Mouse (Mus musculus): ENCODE measurements around the gene Magee2. TPM values are rescaled to one million over a fixed set of nuclear protein-coding genes. Genes with fewer than 3 reads are reported as not detected.
"Not testable (repeated sequence)": the region's sequence is repeated elsewhere in the genome, so short reads cannot be mapped to it uniquely, and the experiment has no call there.

The Magee2 gene
- 4.6 and 4.7 TPM in 2 replicates for polyA plus RNA-seq (2015; fragmentation: Nextera tagmentation; extraction: Ambion mirVana)

DNA sequence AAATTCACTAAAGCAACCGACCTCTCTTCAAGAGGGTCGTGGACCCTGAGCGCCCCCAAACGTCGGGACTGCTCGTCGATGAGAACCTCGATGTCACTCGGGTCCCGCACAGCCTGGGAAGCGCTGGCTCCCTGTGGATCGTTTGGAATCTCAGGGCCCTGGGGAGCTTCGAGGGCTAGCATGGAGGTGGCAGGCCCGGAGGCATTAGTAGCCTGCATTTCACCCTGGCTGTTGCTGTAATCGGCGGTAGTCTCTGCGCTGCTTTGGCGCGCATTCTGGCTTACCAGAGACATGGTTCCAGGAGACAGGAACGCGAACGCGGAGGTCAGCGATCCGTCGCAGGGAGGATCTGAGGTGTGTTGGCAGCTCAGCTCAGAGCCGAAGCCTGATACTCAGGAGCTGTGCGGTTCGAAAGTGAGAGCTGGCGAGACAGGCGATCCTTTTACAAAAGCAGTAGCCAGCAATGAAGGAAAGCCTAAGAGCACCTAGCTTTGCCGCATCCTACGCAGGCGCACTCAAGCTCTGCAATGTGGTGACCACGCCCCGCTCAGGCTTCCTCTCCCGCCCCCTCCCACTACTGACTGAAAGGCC lies at the start of gene Magee2:
Gene Magee2 (minus strand): TSS at position 517 of the 591 bp plus-strand sequence.
- Histone ChIP-seq H3K9me3 (ENCODE audit: control insufficient read depth, low read length) (no peaks in the 10 kb centered on the region), H3K4me1 (replicated peaks; ENCODE audit: control insufficient read depth, insufficient read depth, low read length) (no peaks in the 10 kb centered on the region), H3K9ac (ENCODE audit: low read length) (peak within 1 kb of the TSS; percentile 66), H3K36me3 (ENCODE audit: control insufficient read depth, insufficient read depth, low read length) (no peaks in the 10 kb centered on the region), H3K27me3 (ENCODE audit: control insufficient read depth, insufficient read depth, low read depth, low read length) (peaks cover 13% of the 10 kb centered on the region), H3K27ac (ENCODE audit: low read length) (no peak within 1 kb of the TSS), H3K4me3 (ENCODE audit: low read length) (peak within 1 kb of the TSS; percentile 50), H3K4me2 (ENCODE audit: low read depth, low read length) (peak within 1 kb of the TSS; percentile 62)
- 23% methylated on average over 37 of the region's 37 CpGs for WGBS
- peak; percentile 72 for ATAC-seq (ENCODE audit: low read depth)

DNA sequence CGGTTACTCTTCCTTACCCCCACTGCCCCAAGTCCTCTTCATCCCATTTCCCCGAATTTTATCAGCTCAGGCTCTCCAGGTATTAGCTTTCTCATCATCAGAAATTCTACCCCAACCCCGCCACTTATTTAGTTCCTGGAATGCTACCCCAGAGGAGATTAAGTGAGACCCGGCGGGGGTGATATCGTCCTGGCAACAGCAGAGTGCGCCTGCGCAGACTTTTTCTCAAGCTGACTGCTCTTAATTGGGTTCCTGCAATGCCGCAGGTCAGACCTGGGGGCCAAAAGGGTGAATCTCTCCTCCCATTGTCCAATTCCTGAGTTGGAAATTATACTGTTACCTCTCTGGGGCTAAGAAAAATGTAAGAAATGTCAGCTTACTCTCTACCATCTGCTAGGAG lies 3.5 kb downstream of the Magee2 start:
- no peaks in the 10 kb centered on the region for H3K36me3 ChIP-seq (ENCODE audit: control insufficient read depth, insufficient read depth, low read length)
- H3K4me1 ChIP-seq (replicated peaks; ENCODE audit: control insufficient read depth, insufficient read depth, low read length) = no peaks in the 10 kb centered on the region
- H3K27ac ChIP-seq (ENCODE audit: low read length) = no peak overlapping the region
- 0 out of 2 replicates have a peak overlapping the region, but pooled peaks have one; percentile 8 for H3K4me2 ChIP-seq (ENCODE audit: low read depth, low read length)
- WGBS = 32% methylated on average over 9 of the region's 9 CpGs
- H3K9me3 ChIP-seq (ENCODE audit: control insufficient read depth, low read length) = no peaks in the 10 kb centered on the region
- no peak for ATAC-seq (ENCODE audit: low read depth)
- H3K27me3 ChIP-seq (ENCODE audit: control insufficient read depth, insufficient read depth, low read depth, low read length) = peaks cover 13% of the 10 kb centered on the region
- H3K9ac ChIP-seq (ENCODE audit: low read length) = no peak overlapping the region
- no peak overlapping the region for H3K4me3 ChIP-seq (ENCODE audit: low read length)

DNA sequence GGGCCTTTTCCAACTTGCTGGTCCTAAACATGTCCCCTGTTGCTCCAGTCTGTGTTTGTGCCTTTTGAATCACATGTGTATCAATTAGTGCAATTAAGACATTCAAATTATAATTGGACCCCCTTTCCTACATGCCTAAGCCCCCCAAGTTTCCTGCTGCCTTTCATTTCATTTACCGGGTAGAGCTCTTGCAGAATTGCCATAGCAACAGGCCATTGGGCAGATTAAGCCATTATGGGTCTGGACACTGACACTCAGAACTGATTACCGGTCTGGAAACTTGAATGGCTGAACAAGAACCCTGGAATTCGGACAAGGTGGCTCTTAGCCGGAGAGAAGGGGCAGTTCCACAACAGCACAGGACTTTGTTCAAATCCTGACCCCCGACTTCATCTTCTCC lies 39.5 kb downstream of the Magee2 start:
- WGBS = 66% methylated on average over 3 of the region's 5 CpGs
- not testable (repeated sequence) for H3K9me3 ChIP-seq (ENCODE audit: control insufficient read depth, low read length); H3K36me3 ChIP-seq (ENCODE audit: control insufficient read depth, insufficient read depth, low read length); H3K4me2 ChIP-seq (ENCODE audit: low read depth, low read length); H3K9ac ChIP-seq (ENCODE audit: low read length); H3K4me3 ChIP-seq (ENCODE audit: low read length); H3K27me3 ChIP-seq (ENCODE audit: control insufficient read depth, insufficient read depth, low read depth, low read length); H3K27ac ChIP-seq (ENCODE audit: low read length); H3K4me1 ChIP-seq (replicated peaks; ENCODE audit: control insufficient read depth, insufficient read depth, low read length); ATAC-seq (ENCODE audit: low read depth)

DNA sequence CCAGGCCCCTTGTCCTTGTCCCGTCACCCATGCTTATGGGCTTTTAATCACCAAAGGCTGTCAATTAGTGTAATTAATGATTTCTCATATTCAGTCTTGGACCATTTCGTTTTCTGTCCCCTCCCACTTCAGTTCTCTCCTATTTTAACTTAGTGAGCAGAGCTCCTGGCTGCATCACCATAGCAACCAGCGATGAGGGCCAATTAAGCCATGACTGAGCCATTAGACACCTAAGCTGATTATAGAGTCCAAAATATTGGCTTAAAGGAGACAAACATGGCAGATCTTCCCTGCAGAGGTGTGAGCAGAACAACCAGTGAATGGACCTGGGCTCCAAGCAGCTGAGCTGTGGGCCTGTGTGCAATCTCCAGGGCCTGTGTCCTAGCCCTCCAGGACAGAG lies 40.1 kb downstream of the Magee2 start:
- H3K4me3 ChIP-seq (ENCODE audit: low read length); H3K9me3 ChIP-seq (ENCODE audit: control insufficient read depth, low read length); ATAC-seq (ENCODE audit: low read depth); H3K27ac ChIP-seq (ENCODE audit: low read length); H3K27me3 ChIP-seq (ENCODE audit: control insufficient read depth, insufficient read depth, low read depth, low read length); H3K36me3 ChIP-seq (ENCODE audit: control insufficient read depth, insufficient read depth, low read length); H3K4me2 ChIP-seq (ENCODE audit: low read depth, low read length); H3K9ac ChIP-seq (ENCODE audit: low read length); H3K4me1 ChIP-seq (replicated peaks; ENCODE audit: control insufficient read depth, insufficient read depth, low read length): not testable (repeated sequence)
- 78% methylated on average over 1 of the region's 3 CpGs for WGBS

DNA sequence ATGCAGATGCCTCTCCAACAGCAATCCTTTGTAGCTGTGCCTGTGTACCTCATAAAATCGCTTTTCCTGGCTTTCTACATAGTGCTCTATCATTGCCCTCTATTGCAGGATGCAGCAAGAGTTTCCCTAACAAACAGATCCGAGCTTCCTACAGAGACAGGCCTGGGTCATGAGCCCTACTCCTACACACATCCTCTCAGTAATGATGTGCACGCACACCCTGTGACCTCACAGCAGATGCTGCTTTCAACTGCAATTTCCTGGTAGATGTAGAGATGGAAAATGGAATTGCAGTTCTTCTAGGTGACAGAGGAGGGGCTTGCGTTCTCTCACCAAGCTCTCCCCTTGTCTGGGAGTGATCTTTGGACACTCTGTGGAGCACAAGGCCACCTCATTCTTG lies 43.4 kb downstream of the Magee2 start:
- 45% methylated on average over 3 of the region's 4 CpGs for WGBS
- not testable (repeated sequence) for H3K4me2 ChIP-seq (ENCODE audit: low read depth, low read length); H3K9ac ChIP-seq (ENCODE audit: low read length); H3K9me3 ChIP-seq (ENCODE audit: control insufficient read depth, low read length); H3K27me3 ChIP-seq (ENCODE audit: control insufficient read depth, insufficient read depth, low read depth, low read length); H3K4me1 ChIP-seq (replicated peaks; ENCODE audit: control insufficient read depth, insufficient read depth, low read length); H3K27ac ChIP-seq (ENCODE audit: low read length); H3K4me3 ChIP-seq (ENCODE audit: low read length); H3K36me3 ChIP-seq (ENCODE audit: control insufficient read depth, insufficient read depth, low read length)
- ATAC-seq (ENCODE audit: low read depth) = 0 out of 2 replicates have a peak, but pooled peaks have one; percentile 17

Other genes with a start within 250 kb of the Magee2 start
- 8.4 and 10.1 TPM in 2 replicates for gene Zdhhc15, start 186.2 kb downstream of the Magee2 start, polyA plus RNA-seq (2015; fragmentation: Nextera tagmentation; extraction: Ambion mirVana)
- 56.1 and 56.5 TPM in 2 replicates for gene Pbdc1, start 222.5 kb upstream of the Magee2 start, polyA plus RNA-seq (2015; fragmentation: Nextera tagmentation; extraction: Ambion mirVana)

Measured in lung, embryonic 16.5 days (tissue).